Mouse (Mus musculus): ENCODE measurements around the gene Avil. TPM values are rescaled to one million over a fixed set of nuclear protein-coding genes. Genes with fewer than 3 reads are reported as not detected.
A peak's percentile ranks its signal among the peaks of the same experiment; 100 is the strongest.

The Avil gene
- polyA plus RNA-seq, 1 experiment, result not detected

GRCm38 (mm10) chr10:126962966-126963330 is 37.6 kb upstream of the Avil start:
- H3K4me3 ChIP-seq (replicated peaks; ENCODE audit: control insufficient read depth, low read depth, low read length), result no peak overlapping the region
- H3K4me1 ChIP-seq (ENCODE audit: control insufficient read depth, insufficient read depth, low read length), result peaks cover 1% of the 10 kb centered on the region; the same call in 1 of the 2 replicates
- H3K27ac ChIP-seq (ENCODE audit: control insufficient read depth, insufficient read depth, low read depth, low read length, poor library complexity), result no peak overlapping the region
- TF ChIP-seq CTCF (IDR thresholded peaks at IDR 0.05; ENCODE audit: control insufficient read depth, insufficient read depth, low read length), result no peak
- TF ChIP-seq POLR2A (IDR thresholded peaks at IDR 0.05; ENCODE audit: borderline replicate concordance, control insufficient read depth, low read depth, low read length), result no peak
- 73% methylated on average over 6 of the region's 6 CpGs for WGBS

DNA sequence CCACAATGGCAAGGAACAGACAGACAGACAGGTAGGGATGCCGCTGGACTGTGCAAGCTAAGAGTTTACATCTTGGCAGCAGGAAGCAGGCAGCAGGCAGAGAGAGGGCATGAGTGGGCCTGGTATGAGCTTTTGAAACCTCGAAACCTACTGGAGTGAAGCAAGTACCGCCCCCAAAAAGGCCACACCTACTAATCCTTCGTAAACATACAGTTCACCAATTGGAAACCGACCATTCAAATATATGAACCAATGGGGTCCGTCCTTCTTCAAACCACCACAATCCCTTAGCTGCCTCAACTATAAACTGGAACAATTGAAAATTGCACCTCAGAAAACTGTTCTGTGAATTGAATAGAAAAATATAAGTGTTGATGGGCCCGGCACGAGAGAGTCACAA is 36.7 kb upstream of the Avil start:
- WGBS, result 81% methylated on average over 8 of the region's 8 CpGs
- TF ChIP-seq CTCF (IDR thresholded peaks at IDR 0.05; ENCODE audit: control insufficient read depth, insufficient read depth, low read length) (no peak), POLR2A (IDR thresholded peaks at IDR 0.05; ENCODE audit: borderline replicate concordance, control insufficient read depth, low read depth, low read length) (no peak)

DNA sequence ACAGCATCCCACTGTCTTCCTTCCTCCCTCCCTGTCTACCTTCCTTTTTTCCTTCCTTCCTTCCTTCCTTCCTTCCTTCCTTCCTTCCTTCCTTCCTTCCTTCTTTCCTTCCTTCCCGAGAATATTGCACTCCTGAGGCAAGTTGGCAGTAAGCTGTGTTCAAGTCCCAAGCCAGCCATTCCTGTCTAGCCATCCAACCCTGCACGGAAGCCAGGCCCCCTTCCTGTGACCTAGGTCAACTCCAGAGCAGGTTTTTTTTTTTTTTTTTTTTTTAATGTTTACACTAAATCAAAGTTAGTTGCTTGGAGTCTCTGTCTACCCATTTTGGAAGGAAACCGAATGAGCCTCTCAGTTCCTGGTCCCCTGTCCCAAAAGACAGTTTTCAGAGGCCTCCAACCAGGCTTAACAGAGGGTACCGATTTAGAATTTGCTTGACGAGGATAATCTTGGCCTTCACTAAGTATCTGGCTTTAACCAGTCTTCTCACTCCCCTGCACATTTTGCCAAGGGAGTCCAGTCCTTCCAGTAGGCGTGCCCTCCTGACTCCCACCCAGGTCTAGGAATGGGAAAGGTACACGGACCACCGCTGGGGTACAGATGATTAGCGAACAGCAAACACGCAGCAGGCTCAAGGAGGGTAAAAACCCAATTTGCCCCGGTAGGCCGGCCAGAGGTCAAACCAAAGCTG is 29.0 kb upstream of the Avil start:
- TF ChIP-seq POLR2A (IDR thresholded peaks at IDR 0.05; ENCODE audit: borderline replicate concordance, control insufficient read depth, low read depth, low read length), result no peak
- no peak for TF ChIP-seq CTCF (IDR thresholded peaks at IDR 0.05; ENCODE audit: control insufficient read depth, insufficient read depth, low read length)
- Histone ChIP-seq H3K27ac (ENCODE audit: control insufficient read depth, insufficient read depth, low read depth, low read length, poor library complexity) (no peak overlapping the region), H3K4me3 (replicated peaks; ENCODE audit: control insufficient read depth, low read depth, low read length) (no peak overlapping the region), H3K4me1 (ENCODE audit: control insufficient read depth, insufficient read depth, low read length) (peaks cover 1% of the 10 kb centered on the region; the same call in 1 of the 2 replicates)
- WGBS, result 71% methylated on average over 12 of the region's 12 CpGs

More for the DNA sequence above, 36.7 kb upstream of the Avil start:
- peaks cover 1% of the 10 kb centered on the region; the same call in 1 of the 2 replicates for H3K4me1 ChIP-seq (ENCODE audit: control insufficient read depth, insufficient read depth, low read length)
- no peak overlapping the region for H3K27ac ChIP-seq (ENCODE audit: control insufficient read depth, insufficient read depth, low read depth, low read length, poor library complexity)
- no peak overlapping the region for H3K4me3 ChIP-seq (replicated peaks; ENCODE audit: control insufficient read depth, low read depth, low read length)

GRCm38 (mm10) chr10:126972051-126972725 is 28.3 kb upstream of the Avil start:
- no peaks in the 10 kb centered on the region for H3K4me1 ChIP-seq (ENCODE audit: control insufficient read depth, insufficient read depth, low read length)
- no peak overlapping the region for H3K4me3 ChIP-seq (replicated peaks; ENCODE audit: control insufficient read depth, low read depth, low read length)
- no peak for TF ChIP-seq CTCF (IDR thresholded peaks at IDR 0.05; ENCODE audit: control insufficient read depth, insufficient read depth, low read length)
- TF ChIP-seq POLR2A (IDR thresholded peaks at IDR 0.05; ENCODE audit: borderline replicate concordance, control insufficient read depth, low read depth, low read length), result no peak
- H3K27ac ChIP-seq (ENCODE audit: control insufficient read depth, insufficient read depth, low read depth, low read length, poor library complexity), result no peak overlapping the region
- 78% methylated on average over 13 of the region's 13 CpGs for WGBS

DNA sequence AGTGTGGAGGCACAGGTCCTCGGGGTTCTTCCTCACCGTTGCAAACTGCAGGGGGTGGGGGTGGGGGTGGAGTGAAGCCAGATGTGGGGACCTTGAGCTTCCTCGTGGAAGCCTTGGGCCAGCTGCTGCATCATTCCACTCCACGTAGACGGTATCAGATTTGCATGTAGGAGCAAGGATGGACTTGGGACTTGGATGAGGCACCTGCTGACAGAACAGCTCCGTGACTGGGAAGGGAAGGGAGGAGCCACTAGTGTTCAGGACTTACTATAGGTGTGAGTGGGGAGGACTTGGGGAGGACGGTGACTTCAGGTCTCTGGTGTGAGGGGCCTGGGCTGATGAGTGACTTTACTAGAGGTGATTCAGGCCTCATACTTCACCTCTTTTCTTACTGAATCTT is 27.5 kb upstream of the Avil start:
- TF ChIP-seq CTCF (IDR thresholded peaks at IDR 0.05; ENCODE audit: control insufficient read depth, insufficient read depth, low read length) (no peak), POLR2A (IDR thresholded peaks at IDR 0.05; ENCODE audit: borderline replicate concordance, control insufficient read depth, low read depth, low read length) (no peak)
- Histone ChIP-seq H3K27ac (ENCODE audit: control insufficient read depth, insufficient read depth, low read depth, low read length, poor library complexity) (no peak overlapping the region), H3K4me1 (ENCODE audit: control insufficient read depth, insufficient read depth, low read length) (no peaks in the 10 kb centered on the region), H3K4me3 (replicated peaks; ENCODE audit: control insufficient read depth, low read depth, low read length) (no peak overlapping the region)
- WGBS, result 53% methylated on average over 7 of the region's 7 CpGs

GRCm38 (mm10) chr10:126975706-126976105 is 24.8 kb upstream of the Avil start:
- peaks cover 3% of the 10 kb centered on the region; the same call in 1 of the 2 replicates for H3K4me1 ChIP-seq (ENCODE audit: control insufficient read depth, insufficient read depth, low read length)
- no peak overlapping the region for H3K27ac ChIP-seq (ENCODE audit: control insufficient read depth, insufficient read depth, low read depth, low read length, poor library complexity)
- TF ChIP-seq POLR2A (IDR thresholded peaks at IDR 0.05; ENCODE audit: borderline replicate concordance, control insufficient read depth, low read depth, low read length) (no peak), CTCF (IDR thresholded peaks at IDR 0.05; ENCODE audit: control insufficient read depth, insufficient read depth, low read length) (no peak)
- 86% methylated on average over 6 of the region's 6 CpGs for WGBS
- H3K4me3 ChIP-seq (replicated peaks; ENCODE audit: control insufficient read depth, low read depth, low read length), result no peak overlapping the region

- WGBS, result 88% methylated on average over 4 of the region's 4 CpGs
- H3K4me1 ChIP-seq (ENCODE audit: control insufficient read depth, insufficient read depth, low read length), result peaks cover 3% of the 10 kb centered on the region
- TF ChIP-seq CTCF (IDR thresholded peaks at IDR 0.05; ENCODE audit: control insufficient read depth, insufficient read depth, low read length), result no peak
- no peak for TF ChIP-seq POLR2A (IDR thresholded peaks at IDR 0.05; ENCODE audit: borderline replicate concordance, control insufficient read depth, low read depth, low read length)
Observed at GRCm38 (mm10) chr10:126977076-126977475, 23.4 kb upstream of the Avil start.

GRCm38 (mm10) chr10:126978277-126978994 is 22.1 kb upstream of the Avil start, which contains the start of gene Ctdsp2:
Gene Ctdsp2, plus strand, starts transcription at chr10:126978717.
- TF ChIP-seq POLR2A (IDR thresholded peaks at IDR 0.05; ENCODE audit: borderline replicate concordance, control insufficient read depth, low read depth, low read length), result no peak
- H3K4me1 ChIP-seq (ENCODE audit: control insufficient read depth, insufficient read depth, low read length), result peaks cover 3% of the 10 kb centered on the region
- WGBS, result under 1% methylated on average over 56 of the region's 56 CpGs

More at GRCm38 (mm10) chr10:126977076-126977475, 23.4 kb upstream of the Avil start:
- Histone ChIP-seq H3K4me3 (replicated peaks; ENCODE audit: control insufficient read depth, low read depth, low read length) (no peak overlapping the region), H3K27ac (ENCODE audit: control insufficient read depth, insufficient read depth, low read depth, low read length, poor library complexity) (no peak overlapping the region)

More at GRCm38 (mm10) chr10:126978277-126978994, 22.1 kb upstream of the Avil start, which contains the start of gene Ctdsp2:
- Histone ChIP-seq H3K4me3 (replicated peaks; ENCODE audit: control insufficient read depth, low read depth, low read length) (peak within 1 kb of the TSS; percentile 75), H3K27ac (ENCODE audit: control insufficient read depth, insufficient read depth, low read depth, low read length, poor library complexity) (peak within 1 kb of the TSS; percentile 90)
